Mouse (Mus musculus): ENCODE results near the gene Mypn. TPM values are rescaled to one million over a fixed set of nuclear protein-coding genes. Genes with fewer than 3 reads are reported as not detected.

Mypn gene
- total RNA-seq, 4 experiments from 2014 or later = 3.5 to 4.4 (median 4.0) TPM

DNA sequence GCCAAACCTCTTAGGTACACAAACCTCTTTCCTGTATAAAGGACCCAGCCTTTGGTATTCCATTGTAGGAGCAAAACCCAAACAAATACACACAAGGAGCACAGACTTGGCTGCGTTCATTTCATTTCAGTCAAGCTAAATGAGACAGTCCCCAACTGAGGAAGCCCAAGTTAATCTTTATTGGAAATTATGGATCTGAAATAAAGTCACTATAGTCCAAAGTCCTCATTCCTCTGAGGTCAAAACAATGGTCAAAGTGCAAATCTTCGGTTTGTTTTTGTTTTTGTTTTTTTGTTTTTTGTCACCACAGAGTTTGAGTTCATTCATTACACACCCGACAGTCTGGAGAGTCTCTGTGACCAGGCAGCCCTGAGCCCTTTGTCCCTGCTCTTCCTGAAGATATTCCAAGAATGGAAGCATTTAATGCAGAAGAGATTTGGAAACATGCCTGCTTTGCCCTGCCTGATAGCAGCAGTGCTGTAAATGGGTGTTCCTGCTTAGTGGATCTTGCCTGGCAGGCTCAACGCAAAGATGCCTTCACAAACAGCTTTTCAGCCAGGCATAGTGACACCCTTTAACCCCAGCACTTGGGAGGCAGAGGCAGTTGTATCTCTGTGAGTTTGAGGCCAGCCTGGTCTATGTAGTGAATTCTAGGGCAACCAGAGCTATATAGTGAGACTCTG is 47.9 kb downstream of the Mypn start:
- no peak for DNase-seq (ENCODE audit: low spot score in 2 of 2)

DNA sequence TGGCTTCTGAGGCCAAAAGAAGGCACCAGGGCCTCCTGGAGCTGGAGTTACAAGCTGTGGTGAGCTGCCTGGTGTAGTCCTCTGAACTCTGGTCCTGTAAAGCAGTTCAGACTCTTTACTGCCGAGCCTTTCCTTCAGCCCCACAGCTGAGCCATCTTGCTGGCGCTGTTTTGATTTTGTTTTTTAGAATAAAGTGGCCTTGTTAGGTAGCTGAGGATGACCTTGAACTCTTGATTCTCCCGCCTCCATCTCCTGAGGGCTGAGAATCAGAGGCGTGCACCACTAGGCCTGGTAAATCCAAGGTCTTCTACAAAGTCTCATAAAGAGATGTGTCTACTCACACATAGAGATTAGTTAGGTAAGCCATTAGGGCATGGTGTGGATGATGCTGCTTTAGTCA is 49.0 kb downstream of the Mypn start:
- DNase-seq (ENCODE audit: low spot score in 2 of 2) = no peak

GRCm38 (mm10) chr10:63154226-63154625 is 49.5 kb downstream of the Mypn start:
- DNase-seq (ENCODE audit: low spot score in 2 of 2) = no peak

DNA sequence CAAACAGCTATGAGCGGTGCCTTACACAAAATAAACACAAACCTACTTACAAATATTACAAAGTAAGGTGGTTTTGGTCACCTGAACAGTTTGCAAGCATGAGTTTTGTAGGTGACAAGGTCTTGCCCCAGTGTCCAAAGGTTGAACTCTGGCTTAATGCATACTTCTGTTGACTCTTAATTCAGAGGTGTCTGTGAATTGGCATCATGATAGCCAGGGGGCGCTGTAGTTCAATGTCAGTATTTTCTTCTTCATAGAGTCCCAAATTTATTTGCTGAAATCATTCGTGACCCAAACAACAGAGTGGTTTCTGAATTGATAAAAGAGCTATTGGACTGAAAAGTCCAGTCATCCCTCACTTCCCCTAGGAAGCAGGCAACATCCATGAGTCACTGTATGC is 50.2 kb downstream of the Mypn start:
- peak; percentile 50 to 52 for DNase-seq (ENCODE audit: low spot score in 2 of 2)

DNA sequence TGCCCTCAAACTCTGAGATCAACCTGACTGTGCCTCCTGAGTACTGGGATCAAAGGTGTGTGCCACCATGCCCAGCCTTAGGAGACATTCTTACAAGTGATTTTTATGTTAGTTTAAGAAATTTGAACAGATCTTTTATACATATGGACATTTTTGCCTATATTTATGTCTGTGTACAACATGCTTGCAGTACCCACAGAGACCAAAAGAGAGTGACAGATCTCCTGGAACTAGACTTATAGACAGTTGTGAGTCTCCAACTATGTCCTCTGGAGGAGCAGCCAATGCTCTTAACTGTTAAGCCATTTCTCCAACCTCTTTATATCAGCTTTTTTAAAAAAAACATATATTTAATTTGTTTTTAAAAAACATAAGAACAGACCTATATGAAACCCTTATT is 51.4 kb downstream of the Mypn start:
- DNase-seq (ENCODE audit: low spot score in 2 of 2) = no peak

GRCm38 (mm10) chr10:63142660-63143059 is 61.1 kb downstream of the Mypn start:
- no peak for DNase-seq (ENCODE audit: low spot score in 2 of 2)

DNA sequence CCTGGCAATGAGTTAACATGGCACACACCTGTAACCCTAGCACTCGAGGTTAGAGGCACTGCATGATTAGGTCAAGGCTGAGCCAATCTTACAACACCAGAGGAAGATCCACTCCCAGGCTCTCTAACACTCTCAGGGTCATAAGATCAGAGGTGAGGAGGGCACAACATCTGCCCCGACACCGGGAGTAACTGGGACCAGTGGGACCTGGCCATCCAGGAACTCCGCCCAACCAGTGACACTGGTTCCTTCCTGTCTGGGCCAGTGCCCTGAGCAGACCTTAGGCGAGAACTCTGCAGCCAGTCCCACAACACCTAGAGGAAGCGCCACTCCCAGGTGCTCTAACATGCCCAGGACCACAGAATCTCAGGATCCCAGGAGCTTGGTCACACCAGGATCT is 67.3 kb downstream of the Mypn start:
- DNase-seq (ENCODE audit: low spot score in 2 of 2) = no peak

GRCm38 (mm10) chr10:63135680-63136079 is 68.1 kb downstream of the Mypn start:
- DNase-seq (ENCODE audit: low spot score in 2 of 2) = no peak

DNA sequence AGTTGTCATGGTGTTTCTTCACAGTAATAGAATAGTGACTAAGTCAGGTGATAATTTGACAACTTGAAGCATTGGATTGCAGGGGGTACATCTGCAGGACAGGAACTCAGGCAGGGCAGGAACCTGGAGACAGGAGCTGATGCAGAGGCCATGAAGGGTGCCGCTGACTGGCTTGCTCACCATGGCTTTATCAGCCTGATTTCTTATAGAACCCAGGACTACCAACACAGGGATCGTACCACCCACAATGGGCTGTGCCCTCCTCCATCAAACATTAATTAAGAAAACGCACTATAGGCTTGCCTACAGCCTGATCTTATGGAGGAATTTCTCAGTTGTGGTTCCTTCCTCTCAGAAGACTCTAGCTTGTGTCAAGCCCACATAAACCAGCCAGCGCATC is 70.4 kb downstream of the Mypn start:
- DNase-seq (ENCODE audit: low spot score in 2 of 2) = no peak

DNA sequence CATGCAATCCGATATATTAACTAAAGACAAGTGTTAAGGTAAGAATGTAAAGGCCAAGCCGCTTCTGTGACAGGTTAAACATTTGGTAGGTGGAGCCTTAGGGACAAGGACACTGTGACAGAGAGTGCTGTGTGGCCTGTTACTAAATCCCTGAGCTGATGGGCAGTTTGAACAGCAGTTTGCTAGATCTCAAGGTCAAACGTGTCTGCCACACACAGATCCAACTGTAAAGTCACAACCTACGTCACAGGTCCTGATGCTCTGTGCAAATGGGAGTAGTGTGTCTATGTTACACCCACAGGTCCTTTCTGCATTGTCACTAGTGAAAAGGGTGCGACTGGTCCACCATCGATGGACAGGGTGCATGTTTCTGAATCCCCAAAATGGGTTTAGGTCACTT is 71.4 kb downstream of the Mypn start:
- no peak for DNase-seq (ENCODE audit: low spot score in 2 of 2)

GRCm38 (mm10) chr10:63130500-63130899 is 73.3 kb downstream of the Mypn start:
- DNase-seq (ENCODE audit: low spot score in 2 of 2) = no peak

GRCm38 (mm10) chr10:63128256-63128655 is 75.5 kb downstream of the Mypn start:
- DNase-seq (ENCODE audit: low spot score in 2 of 2) = peak in 1 of 2 experiments; percentile 70

DNA sequence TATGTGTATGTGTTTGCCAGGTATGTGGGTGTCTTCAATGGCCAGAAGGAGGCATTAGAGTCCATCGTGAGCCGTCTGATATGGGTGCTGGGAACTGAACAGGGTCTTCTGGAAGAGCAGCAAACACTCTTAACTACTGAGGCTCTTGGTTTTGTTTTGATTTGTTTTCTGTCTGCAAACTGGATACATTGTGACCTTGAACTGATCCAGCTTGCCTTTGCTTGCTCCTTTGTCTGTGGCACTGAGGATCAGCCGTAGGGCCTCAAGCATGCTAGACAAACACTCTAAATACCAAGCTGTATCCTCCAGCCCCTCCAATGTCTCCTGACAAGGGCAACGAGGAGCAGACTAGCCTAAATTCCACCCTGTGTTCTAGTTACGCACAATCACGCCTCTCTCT is 76.6 kb downstream of the Mypn start:
- no peak for DNase-seq (ENCODE audit: low spot score in 2 of 2)

DNA sequence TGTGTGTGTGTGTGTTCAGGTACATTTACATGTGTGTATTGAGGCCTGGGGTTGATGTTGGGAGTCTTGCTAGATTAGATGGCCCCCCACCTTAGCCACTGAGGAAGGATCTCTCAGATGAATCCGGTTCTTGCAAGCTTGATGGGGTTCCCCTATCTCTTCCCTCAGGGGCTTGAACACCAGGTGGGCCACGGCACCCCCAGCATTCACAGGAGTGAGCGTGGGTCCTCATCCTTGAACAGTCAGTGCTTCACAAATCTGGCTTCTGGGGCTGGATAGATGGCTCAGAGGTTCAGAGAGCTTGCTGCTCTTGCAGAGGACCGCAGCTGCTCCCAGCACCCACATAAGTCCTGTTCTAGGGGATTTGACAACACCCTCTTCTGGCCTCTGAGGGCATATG is 77.6 kb downstream of the Mypn start:
- no peak for DNase-seq (ENCODE audit: low spot score in 2 of 2)

DNA sequence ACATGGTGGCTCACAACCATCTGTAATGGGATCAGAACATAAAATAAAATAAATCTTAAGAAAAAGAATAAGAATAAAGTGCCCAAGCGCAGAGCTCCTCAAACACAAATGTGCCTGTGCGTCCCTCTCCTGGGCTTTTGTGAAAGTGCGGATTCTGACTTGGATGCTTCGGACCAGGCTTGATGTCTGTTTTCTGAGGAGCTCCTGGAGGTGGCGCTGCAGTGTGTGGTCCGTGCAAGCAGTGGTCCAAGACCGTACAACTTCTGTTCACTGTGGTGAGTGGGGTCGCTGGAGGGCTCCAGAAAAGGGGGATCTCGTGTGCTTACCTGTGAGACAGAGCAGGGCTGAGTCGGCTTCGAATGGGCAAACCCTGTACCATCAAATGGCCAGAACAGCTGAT is 78.4 kb downstream of the Mypn start:
- no peak for DNase-seq (ENCODE audit: low spot score in 2 of 2)

- DNase-seq (ENCODE audit: low spot score in 2 of 2) = no peak
Measured at GRCm38 (mm10) chr10:63124016-63124415, 79.7 kb downstream of the Mypn start.

DNA sequence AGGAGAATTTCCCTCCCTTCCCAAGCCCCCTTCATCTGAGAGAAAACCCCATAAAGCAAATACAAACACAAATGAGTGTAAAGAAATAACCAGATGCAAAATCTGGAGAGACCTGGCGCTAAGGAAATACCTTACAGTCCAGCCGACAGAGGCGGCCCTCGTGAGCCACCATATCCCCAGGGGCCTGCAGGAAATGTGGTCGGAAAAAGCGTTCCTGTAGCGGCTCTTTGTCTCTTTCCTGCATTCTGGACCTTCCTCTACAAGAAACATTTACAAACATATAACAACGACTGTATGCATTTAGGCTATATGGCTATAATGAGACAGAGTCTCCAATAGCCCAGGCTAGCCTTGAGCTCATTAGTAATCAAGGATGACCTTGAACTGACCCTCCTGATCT is 80.6 kb downstream of the Mypn start:
- no peak for DNase-seq (ENCODE audit: low spot score in 2 of 2)

GRCm38 (mm10) chr10:63122516-63122915 is 81.2 kb downstream of the Mypn start:
- no peak for DNase-seq (ENCODE audit: low spot score in 2 of 2)

GRCm38 (mm10) chr10:63121961-63122360 is 81.8 kb downstream of the Mypn start:
- DNase-seq (ENCODE audit: low spot score in 2 of 2) = no peak

DNA sequence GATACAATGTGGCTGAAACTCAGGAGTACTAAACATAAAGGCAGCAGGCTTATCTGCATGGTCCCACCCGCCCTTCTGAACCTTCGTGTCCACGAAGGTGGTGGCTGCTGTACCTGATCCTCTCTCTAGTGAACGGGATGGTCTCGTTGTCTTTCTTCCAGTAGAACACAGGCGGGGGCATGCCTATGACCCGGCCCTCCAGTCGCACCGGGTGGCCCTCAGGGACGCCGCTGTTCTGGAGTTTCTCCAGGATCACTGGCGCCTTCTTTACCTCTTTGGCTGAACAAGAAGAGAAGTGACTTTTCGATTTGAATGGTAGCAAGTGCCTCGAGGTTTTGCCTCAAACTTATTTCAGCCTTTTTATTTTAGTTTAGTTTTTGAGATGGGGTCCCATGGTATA is 83.8 kb downstream of the Mypn start:
- no peak for DNase-seq (ENCODE audit: low spot score in 2 of 2)

GRCm38 (mm10) chr10:63117583-63117982 is 86.2 kb downstream of the Mypn start:
- DNase-seq (ENCODE audit: low spot score in 2 of 2) = no peak

GRCm38 (mm10) chr10:63116376-63116775 is 87.4 kb downstream of the Mypn start:
- DNase-seq (ENCODE audit: low spot score in 2 of 2) = no peak

- DNase-seq (ENCODE audit: low spot score in 2 of 2) = no peak
Measured at GRCm38 (mm10) chr10:63115881-63116280, 87.9 kb downstream of the Mypn start.

All from left cerebral cortex, adult 8-10 months (tissue).